Mouse (Mus musculus) neural tube, embryonic 12.5 days (tissue): ENCODE results near the gene Fbxo28. TPM values are rescaled to one million over a fixed set of nuclear protein-coding genes. Genes with fewer than 3 reads are reported as not detected.

Experiments
- ATAC-seq: fragments of 200-750 bp; cut with Nextera tagmentation; 2 replicates; pipeline ENCODE4 v1.8.0; 2017; ENCODE audit warnings: low read depth, mild to moderate bottlenecking, moderate TSS enrichment, moderate library complexity; ENCODE audit not compliant: low FRiP score
- H3K27ac ChIP-seq: fragments of 300-500 bp; sonication (generic); 2 replicates; pipeline ENCODE4 v1.5.1; 2016
- H3K27me3 ChIP-seq: fragments of 300-500 bp; sonication (generic); replicated peaks from 2 replicates; pipeline ENCODE4 v1.6.1; 2016; ENCODE audit warnings: mild to moderate bottlenecking
- H3K36me3 ChIP-seq: fragments of 300-500 bp; sonication (generic); 2 replicates; pipeline ENCODE4 v1.6.1; 2016; ENCODE audit warnings: mild to moderate bottlenecking
- H3K4me1 ChIP-seq: fragments of 300-500 bp; sonication (generic); 2 replicates; pipeline ENCODE4 v1.6.1; 2016
- H3K4me2 ChIP-seq: fragments of 300-500 bp; sonication (generic); replicated peaks from 2 replicates; pipeline ENCODE4 v1.6.1; 2016; ENCODE audit warnings: mild to moderate bottlenecking
- H3K4me3 ChIP-seq: fragments of 300-500 bp; sonication (generic); 2 replicates; pipeline ENCODE4 v1.5.1; 2016
- H3K9ac ChIP-seq: fragments of 300-500 bp; sonication (generic); 2 replicates; pipeline ENCODE4 v1.6.1; 2016; ENCODE audit warnings: mild to moderate bottlenecking
- H3K9me3 ChIP-seq: fragments of 300-500 bp; sonication (generic); 2 replicates; pipeline ENCODE4 v1.6.1; 2016; ENCODE audit warnings: mild to moderate bottlenecking
- WGBS: fragments of 180-500 bp; shearing (Covaris S2); methylation state at CpG from one replicate; pipeline ENCODE4 v1.1.7; 2016; 5-methylcytosine and 5-hydroxymethylcytosine counted together
- polyA plus RNA-seq: library from polyadenylated mRNA; unstranded; fragments of >200 nt; fragmentation: Nextera tagmentation; extraction: Ambion mirVana; gene quantifications from 2 replicates; pipeline ENCODE4 v1.2.1, GENCODE M21; 2016

The Fbxo28 gene
- polyA plus RNA-seq, 1 experiment from 2014 or later = 35.7 TPM

GRCm38 (mm10) chr1:182369435-182369834, 28.0 kb upstream of the Fbxo28 start:
- Histone ChIP-seq H3K9me3 (no peaks in the 10 kb centered on the region), H3K27me3 (no peaks in the 10 kb centered on the region), H3K4me3 (no peak overlapping the region), H3K9ac (no peak overlapping the region), H3K27ac (no peak overlapping the region), H3K4me2 (no peak overlapping the region), H3K4me1 (no peaks in the 10 kb centered on the region), H3K36me3 (no peaks in the 10 kb centered on the region)
- no peak for ATAC-seq
- 84% methylated on average over 4 of the region's 4 CpGs for WGBS

DNA sequence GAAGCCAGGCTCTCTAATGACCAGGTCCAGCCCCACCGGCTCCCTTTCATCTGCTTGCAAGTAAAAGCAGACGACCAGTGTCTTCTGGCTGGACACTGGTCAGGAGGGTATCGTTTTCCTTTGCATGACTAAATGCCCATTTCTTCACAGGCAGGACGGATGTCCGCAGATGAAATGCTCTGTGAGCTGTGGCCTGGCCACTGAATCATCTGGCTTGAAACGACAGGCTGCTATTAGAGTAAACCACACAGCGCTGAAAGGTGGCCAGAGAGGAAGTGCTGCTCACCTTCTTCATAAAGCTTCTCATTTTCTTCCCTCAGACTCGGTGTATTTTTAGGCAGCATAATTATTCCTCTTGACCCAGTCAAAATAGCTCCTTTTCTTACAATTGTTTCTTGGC, 27.4 kb upstream of the Fbxo28 start:
- H3K4me1 ChIP-seq = no peaks in the 10 kb centered on the region; the same call in 1 of the 2 replicates
- no peaks in the 10 kb centered on the region for H3K9me3 ChIP-seq
- H3K27ac ChIP-seq = no peak overlapping the region
- no peak overlapping the region for H3K4me2 ChIP-seq
- no peak overlapping the region for H3K9ac ChIP-seq
- ATAC-seq = no peak
- H3K27me3 ChIP-seq = no peaks in the 10 kb centered on the region
- WGBS = 71% methylated on average over 8 of the region's 8 CpGs
- H3K4me3 ChIP-seq = no peak overlapping the region
- no peaks in the 10 kb centered on the region for H3K36me3 ChIP-seq

- H3K27me3 ChIP-seq = no peaks in the 10 kb centered on the region
- no peak overlapping the region for H3K27ac ChIP-seq
- 77% methylated on average over 7 of the region's 7 CpGs for WGBS
- H3K4me1 ChIP-seq = no peaks in the 10 kb centered on the region; the same call in 1 of the 2 replicates
- no peak for ATAC-seq
- H3K36me3 ChIP-seq = no peaks in the 10 kb centered on the region
- H3K9me3 ChIP-seq = no peaks in the 10 kb centered on the region
- H3K9ac ChIP-seq = no peak overlapping the region
- H3K4me2 ChIP-seq = no peak overlapping the region
- no peak overlapping the region for H3K4me3 ChIP-seq
Observed at GRCm38 (mm10) chr1:182368309-182368708, 26.9 kb upstream of the Fbxo28 start.

GRCm38 (mm10) chr1:182363683-182364404, 22.4 kb upstream of the Fbxo28 start:
- ATAC-seq = no peak
- Histone ChIP-seq H3K27ac (no peak overlapping the region), H3K36me3 (no peaks in the 10 kb centered on the region), H3K9ac (no peak overlapping the region), H3K27me3 (no peaks in the 10 kb centered on the region), H3K4me3 (no peak overlapping the region), H3K9me3 (no peaks in the 10 kb centered on the region), H3K4me2 (no peak overlapping the region), H3K4me1 (no peaks in the 10 kb centered on the region; the same call in 1 of the 2 replicates)
- WGBS = 65% methylated on average over 12 of the region's 12 CpGs

DNA sequence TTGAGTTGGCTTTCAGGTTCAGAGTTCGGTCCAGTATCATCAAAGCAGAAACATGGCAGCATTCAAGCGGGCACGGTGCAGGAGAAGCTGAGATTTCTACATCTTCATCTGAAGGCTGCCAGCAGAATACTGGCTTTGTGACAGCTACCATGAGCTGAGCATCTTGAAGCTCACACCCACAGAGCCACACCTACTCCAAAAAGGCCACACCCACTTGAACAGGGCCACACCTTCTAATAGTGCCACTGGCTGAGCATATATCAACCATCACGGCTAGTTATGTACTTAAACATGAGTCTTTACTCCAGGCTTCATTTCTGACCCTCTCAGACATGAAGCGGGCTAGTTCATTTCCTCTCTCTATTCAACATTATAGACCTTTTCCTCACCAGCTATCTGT, 21.3 kb upstream of the Fbxo28 start:
- 91% methylated on average over 5 of the region's 5 CpGs for WGBS
- Histone ChIP-seq H3K36me3 (no peaks in the 10 kb centered on the region), H3K4me2 (no peak overlapping the region), H3K9ac (no peak overlapping the region), H3K27ac (no peak overlapping the region), H3K27me3 (no peaks in the 10 kb centered on the region), H3K9me3 (no peaks in the 10 kb centered on the region), H3K4me1 (no peaks in the 10 kb centered on the region; the same call in 1 of the 2 replicates), H3K4me3 (no peak overlapping the region)
- no peak for ATAC-seq

- Histone ChIP-seq H3K27me3 (no peaks in the 10 kb centered on the region), H3K4me1 (no peaks in the 10 kb centered on the region), H3K36me3 (no peaks in the 10 kb centered on the region), H3K4me3 (no peak overlapping the region), H3K4me2 (no peak overlapping the region), H3K9ac (no peak overlapping the region), H3K9me3 (no peaks in the 10 kb centered on the region), H3K27ac (no peak overlapping the region)
- WGBS = 93% methylated on average over 1 of the region's 1 CpGs
- ATAC-seq = no peak
Observed at GRCm38 (mm10) chr1:182358133-182358532, 16.7 kb upstream of the Fbxo28 start.

DNA sequence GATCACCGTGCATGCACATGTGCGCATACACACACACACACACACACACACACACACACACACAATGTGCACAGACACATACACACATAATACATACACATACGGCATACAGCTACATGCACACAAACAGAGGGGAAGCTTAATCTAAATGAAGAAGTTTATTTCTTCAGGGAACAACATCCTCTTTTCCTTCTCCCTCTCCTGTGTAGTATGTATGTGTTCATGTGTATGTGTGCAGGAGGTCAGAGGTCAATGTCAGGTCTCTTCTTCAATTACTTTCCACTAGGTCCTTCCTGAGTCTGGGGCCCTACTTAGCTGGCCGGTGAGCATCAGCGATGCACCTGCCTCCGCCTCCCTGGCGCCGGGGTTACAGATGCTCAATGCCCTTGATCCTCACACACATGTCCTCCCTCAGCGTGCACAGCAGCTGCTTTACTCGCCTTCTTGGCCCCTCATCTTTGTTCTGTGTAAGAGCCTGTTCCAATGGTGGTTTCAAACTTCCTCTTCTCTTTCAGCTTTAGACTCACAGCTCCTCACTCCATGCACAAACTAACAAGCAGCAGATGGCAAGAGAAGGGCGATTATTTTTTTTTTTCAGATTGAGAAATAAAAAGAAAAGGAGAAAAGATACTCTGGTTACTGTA, 13.2 kb upstream of the Fbxo28 start:
- H3K27ac ChIP-seq = no peak overlapping the region
- WGBS = 81% methylated on average over 11 of the region's 11 CpGs
- H3K4me3 ChIP-seq = no peak overlapping the region
- no peak for ATAC-seq
- H3K9me3 ChIP-seq = no peaks in the 10 kb centered on the region
- no peak overlapping the region for H3K9ac ChIP-seq
- no peaks in the 10 kb centered on the region for H3K27me3 ChIP-seq
- no peak overlapping the region for H3K4me2 ChIP-seq
- H3K4me1 ChIP-seq = no peaks in the 10 kb centered on the region
- H3K36me3 ChIP-seq = no peaks in the 10 kb centered on the region

GRCm38 (mm10) chr1:182349557-182349956, 8.1 kb upstream of the Fbxo28 start:
- no peak for ATAC-seq
- no peaks in the 10 kb centered on the region for H3K4me1 ChIP-seq
- H3K9me3 ChIP-seq = peaks cover 6% of the 10 kb centered on the region
- no peak overlapping the region for H3K27ac ChIP-seq
- H3K27me3 ChIP-seq = no peaks in the 10 kb centered on the region
- H3K9ac ChIP-seq = no peak overlapping the region
- H3K4me3 ChIP-seq = no peak overlapping the region
- H3K4me2 ChIP-seq = no peak overlapping the region
- no peaks in the 10 kb centered on the region for H3K36me3 ChIP-seq
- 91% methylated on average over 6 of the region's 6 CpGs for WGBS

GRCm38 (mm10) chr1:182346491-182346890, 5.1 kb upstream of the Fbxo28 start:
- no peak for ATAC-seq
- no peaks in the 10 kb centered on the region for H3K4me1 ChIP-seq
- no peaks in the 10 kb centered on the region for H3K36me3 ChIP-seq
- no peaks in the 10 kb centered on the region for H3K27me3 ChIP-seq
- H3K4me3 ChIP-seq = no peak overlapping the region
- no peak overlapping the region for H3K4me2 ChIP-seq
- H3K9ac ChIP-seq = no peak overlapping the region
- no peak overlapping the region for H3K27ac ChIP-seq
- H3K9me3 ChIP-seq = peaks cover 6% of the 10 kb centered on the region
- WGBS = 83% methylated on average over 5 of the region's 5 CpGs

DNA sequence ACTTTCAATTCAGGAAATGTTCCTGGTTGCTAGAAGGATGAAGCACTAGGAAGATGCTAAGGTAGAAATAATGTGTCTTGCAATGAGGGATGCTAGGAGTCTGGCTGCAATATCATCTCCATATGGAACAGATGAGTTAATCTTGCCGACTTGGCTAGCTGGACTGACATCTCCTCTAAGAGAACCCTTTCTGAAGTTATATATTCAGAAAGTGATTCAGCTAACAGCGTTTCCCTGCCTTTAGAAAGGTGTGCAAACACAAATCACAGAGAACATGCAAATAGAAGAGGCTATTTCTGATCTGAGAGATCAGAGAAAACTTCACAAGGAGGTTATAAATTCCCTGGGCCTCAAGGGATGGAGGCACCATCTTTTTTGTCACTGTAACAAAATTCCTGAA, 4.4 kb upstream of the Fbxo28 start:
- Histone ChIP-seq H3K4me1 (no peaks in the 10 kb centered on the region), H3K9me3 (peaks cover 6% of the 10 kb centered on the region), H3K4me3 (no peak overlapping the region), H3K27me3 (no peaks in the 10 kb centered on the region), H3K4me2 (no peak overlapping the region), H3K9ac (no peak overlapping the region), H3K27ac (no peak overlapping the region), H3K36me3 (no peaks in the 10 kb centered on the region)
- no peak for ATAC-seq
- 84% methylated on average over 2 of the region's 2 CpGs for WGBS

DNA sequence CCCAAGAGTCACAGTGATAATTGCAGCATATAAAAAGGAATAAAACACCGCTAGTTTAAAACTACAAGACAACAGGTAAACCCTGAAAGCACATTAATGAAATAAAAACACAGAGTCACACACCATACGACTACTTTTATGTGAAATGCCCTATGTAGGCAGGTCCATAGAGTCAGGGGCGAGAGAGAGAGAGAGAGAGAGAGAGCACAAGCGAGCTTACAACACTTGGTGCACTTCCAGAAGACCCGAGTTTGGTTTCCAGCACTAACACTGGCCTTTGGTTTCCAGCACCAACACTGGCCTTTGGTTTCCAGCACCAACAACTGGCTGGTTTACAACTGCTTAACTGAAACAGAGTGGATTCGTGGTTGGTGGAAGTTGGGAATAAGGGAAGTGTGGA, 564 bp upstream of the Fbxo28 start:
- Histone ChIP-seq H3K4me2 (peak overlapping the region; percentile 87), H3K9ac (no peak overlapping the region), H3K4me1 (peaks cover 17% of the 10 kb centered on the region), H3K27me3 (no peaks in the 10 kb centered on the region), H3K9me3 (no peaks in the 10 kb centered on the region), H3K36me3 (no peaks in the 10 kb centered on the region), H3K27ac (no peak overlapping the region), H3K4me3 (peak overlapping the region; percentile 97; the same call in 1 of the 2 replicates)
- ATAC-seq = no peak
- 42% methylated on average over 6 of the region's 6 CpGs for WGBS

- no peak for ATAC-seq
- H3K9ac ChIP-seq = peak overlapping the region; percentile 97
- H3K27me3 ChIP-seq = no peaks in the 10 kb centered on the region
- H3K36me3 ChIP-seq = no peaks in the 10 kb centered on the region
- WGBS = 34% methylated on average over 7 of the region's 7 CpGs
- H3K9me3 ChIP-seq = no peaks in the 10 kb centered on the region
- H3K27ac ChIP-seq = no peak overlapping the region
- H3K4me2 ChIP-seq = peak overlapping the region; percentile 87
- peaks cover 17% of the 10 kb centered on the region for H3K4me1 ChIP-seq
- peak overlapping the region; percentile 97 for H3K4me3 ChIP-seq
Observed at GRCm38 (mm10) chr1:182340281-182340680, 1.1 kb downstream of the Fbxo28 start.
